Mouse (Mus musculus): ENCODE results near the gene Colq. TPM values are rescaled to one million over a fixed set of nuclear protein-coding genes. Genes with fewer than 3 reads are reported as not detected.

Gene Colq
- polyA plus RNA-seq, 1 experiment = 3.0 TPM

- Histone ChIP-seq H3K36me3 (ENCODE audit: control insufficient read depth, insufficient read depth) (no peaks in the 10 kb centered on the region), H3K4me2 (ENCODE audit: low read depth) (no peak overlapping the region), H3K4me3 (no peak overlapping the region), H3K27me3 (ENCODE audit: control insufficient read depth, insufficient read depth, insufficient read length) (peaks cover 13% of the 10 kb centered on the region), H3ac (ENCODE audit: control insufficient read depth, insufficient read length) (no peak overlapping the region), H3K79me2 (ENCODE audit: control insufficient read depth, insufficient read depth) (no peaks in the 10 kb centered on the region)
- TF ChIP-seq POLR2AphosphoS2 (IDR thresholded peaks at IDR 0.05; ENCODE audit: insufficient read length, low read depth) (no peak), USF1 (IDR thresholded peaks at IDR 0.05; ENCODE audit: low read depth) (no peak), E2F4 (IDR thresholded peaks at IDR 0.05; ENCODE audit: insufficient read depth) (no peak), MYOG (IDR thresholded peaks at IDR 0.05; ENCODE audit: control insufficient read depth in 1 of 3, insufficient read depth in 1 of 3, insufficient read length in 2 of 3, low read depth in 2 of 3) (no peak), TCF3 (IDR thresholded peaks at IDR 0.05; ENCODE audit: insufficient read length, low read depth) (no peak), TCF12 (IDR thresholded peaks at IDR 0.05; ENCODE audit: insufficient read depth, poor library complexity, severe bottlenecking) (no peak), SRF (IDR thresholded peaks at IDR 0.05; ENCODE audit: control insufficient read depth, insufficient read length, low read depth) (no peak), CEBPB (IDR thresholded peaks at IDR 0.05; ENCODE audit: insufficient read depth, poor library complexity, severe bottlenecking) (no peak), MYOD1 (IDR thresholded peaks at IDR 0.05; ENCODE audit: control insufficient read depth in 1 of 3, insufficient read length in 2 of 3, low read depth in 2 of 3) (no peak), MAX (IDR thresholded peaks at IDR 0.05; ENCODE audit: low read depth) (no peak), POLR2A (IDR thresholded peaks at IDR 0.05; ENCODE audit: insufficient read length, low read depth) (no peak), REST (IDR thresholded peaks at IDR 0.05; ENCODE audit: insufficient read depth, insufficient read length) (no peak)
These were observed 5.3 kb upstream of the Colq start for GRCm38 (mm10) chr14:31596408-31596807.

DNA sequence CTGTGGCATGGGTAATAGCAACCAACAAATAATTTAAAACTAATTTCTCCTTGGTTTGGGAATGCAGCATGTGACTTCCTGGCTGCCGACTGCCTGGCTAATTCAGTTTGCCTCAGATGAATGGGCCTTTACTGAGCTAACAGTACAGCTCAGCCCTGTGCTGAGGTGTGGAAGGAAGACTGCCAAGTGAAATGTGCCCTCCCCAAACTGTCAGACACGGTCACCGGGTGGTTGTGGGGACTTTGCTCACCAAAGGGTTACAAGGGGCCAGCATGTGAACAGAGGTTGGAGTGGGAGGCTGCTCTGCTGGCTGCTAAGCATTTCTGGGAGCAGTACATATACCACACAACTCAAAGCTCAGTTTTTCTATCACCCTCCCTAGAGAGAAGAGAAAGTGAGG is 3.5 kb upstream of the Colq start:
- H3K27me3 ChIP-seq (ENCODE audit: control insufficient read depth, insufficient read depth, insufficient read length) = peaks cover 12% of the 10 kb centered on the region
- TF ChIP-seq SRF (IDR thresholded peaks at IDR 0.05; ENCODE audit: control insufficient read depth, insufficient read length, low read depth) = no peak
- TF ChIP-seq CEBPB (IDR thresholded peaks at IDR 0.05; ENCODE audit: insufficient read depth, poor library complexity, severe bottlenecking) = no peak
- TF ChIP-seq POLR2AphosphoS2 (IDR thresholded peaks at IDR 0.05; ENCODE audit: insufficient read length, low read depth) = no peak
- TF ChIP-seq TCF12 (IDR thresholded peaks at IDR 0.05; ENCODE audit: insufficient read depth, poor library complexity, severe bottlenecking) = no peak
- TF ChIP-seq POLR2A (IDR thresholded peaks at IDR 0.05; ENCODE audit: insufficient read length, low read depth) = no peak
- no peak for TF ChIP-seq MYOD1 (IDR thresholded peaks at IDR 0.05; ENCODE audit: control insufficient read depth in 1 of 3, insufficient read length in 2 of 3, low read depth in 2 of 3)
- TF ChIP-seq MAX (IDR thresholded peaks at IDR 0.05; ENCODE audit: low read depth) = no peak
- no peak for TF ChIP-seq MYOG (IDR thresholded peaks at IDR 0.05; ENCODE audit: control insufficient read depth in 1 of 3, insufficient read depth in 1 of 3, insufficient read length in 2 of 3, low read depth in 2 of 3)
- TF ChIP-seq TCF3 (IDR thresholded peaks at IDR 0.05; ENCODE audit: insufficient read length, low read depth) = no peak
- TF ChIP-seq USF1 (IDR thresholded peaks at IDR 0.05; ENCODE audit: low read depth) = no peak
- TF ChIP-seq REST (IDR thresholded peaks at IDR 0.05; ENCODE audit: insufficient read depth, insufficient read length) = no peak
- no peak for TF ChIP-seq E2F4 (IDR thresholded peaks at IDR 0.05; ENCODE audit: insufficient read depth)

GRCm38 (mm10) chr14:31593036-31593435 is 1.9 kb upstream of the Colq start:
- Histone ChIP-seq H3K79me2 (ENCODE audit: control insufficient read depth, insufficient read depth) (no peaks in the 10 kb centered on the region), H3K36me3 (ENCODE audit: control insufficient read depth, insufficient read depth) (no peaks in the 10 kb centered on the region), H3ac (ENCODE audit: control insufficient read depth, insufficient read length) (no peak overlapping the region), H3K27me3 (ENCODE audit: control insufficient read depth, insufficient read depth, insufficient read length) (peaks cover 21% of the 10 kb centered on the region), H3K4me3 (no peak overlapping the region), H3K4me2 (ENCODE audit: low read depth) (no peak overlapping the region)
- TF ChIP-seq POLR2AphosphoS2 (IDR thresholded peaks at IDR 0.05; ENCODE audit: insufficient read length, low read depth) (no peak), E2F4 (IDR thresholded peaks at IDR 0.05; ENCODE audit: insufficient read depth) (no peak), USF1 (IDR thresholded peaks at IDR 0.05; ENCODE audit: low read depth) (no peak), MYOD1 (IDR thresholded peaks at IDR 0.05; ENCODE audit: control insufficient read depth in 1 of 3, insufficient read length in 2 of 3, low read depth in 2 of 3) (no peak), SRF (IDR thresholded peaks at IDR 0.05; ENCODE audit: control insufficient read depth, insufficient read length, low read depth) (no peak), TCF12 (IDR thresholded peaks at IDR 0.05; ENCODE audit: insufficient read depth, poor library complexity, severe bottlenecking) (no peak), CEBPB (IDR thresholded peaks at IDR 0.05; ENCODE audit: insufficient read depth, poor library complexity, severe bottlenecking) (no peak)

More for the DNA sequence above, 3.5 kb upstream of the Colq start:
- Histone ChIP-seq H3ac (ENCODE audit: control insufficient read depth, insufficient read length) (no peak overlapping the region), H3K36me3 (ENCODE audit: control insufficient read depth, insufficient read depth) (no peaks in the 10 kb centered on the region), H3K79me2 (ENCODE audit: control insufficient read depth, insufficient read depth) (no peaks in the 10 kb centered on the region), H3K4me3 (no peak overlapping the region), H3K4me2 (ENCODE audit: low read depth) (no peak overlapping the region)

DNA sequence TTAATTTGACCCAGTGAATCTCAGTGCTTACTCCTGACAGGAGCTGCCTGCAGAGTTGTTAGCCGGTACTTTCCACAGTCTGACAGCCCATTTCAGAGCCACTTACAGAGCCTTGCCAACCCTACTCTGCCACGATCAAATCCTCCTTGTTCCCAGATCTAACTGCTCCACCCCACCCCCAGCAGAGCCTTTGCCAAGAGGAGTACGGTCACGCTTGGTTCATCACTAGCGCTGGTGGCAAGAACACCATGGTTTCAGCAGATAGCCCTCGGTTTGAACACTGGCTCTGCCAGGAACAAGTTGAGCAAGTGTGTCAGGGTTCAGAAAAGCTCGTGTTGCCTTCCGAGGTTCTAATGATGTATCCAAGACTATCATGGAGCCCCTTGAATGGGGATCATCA is 4.7 kb downstream of the Colq start:
- Histone ChIP-seq H3K27me3 (ENCODE audit: control insufficient read depth, insufficient read depth, insufficient read length) (peaks cover 46% of the 10 kb centered on the region), H3K4me3 (no peak overlapping the region), H3K36me3 (ENCODE audit: control insufficient read depth, insufficient read depth) (no peaks in the 10 kb centered on the region), H3ac (ENCODE audit: control insufficient read depth, insufficient read length) (no peak overlapping the region), H3K79me2 (ENCODE audit: control insufficient read depth, insufficient read depth) (no peaks in the 10 kb centered on the region), H3K4me2 (ENCODE audit: low read depth) (no peak overlapping the region)
- TF ChIP-seq TCF3 (IDR thresholded peaks at IDR 0.05; ENCODE audit: insufficient read length, low read depth) (no peak), MYOG (IDR thresholded peaks at IDR 0.05; ENCODE audit: control insufficient read depth in 1 of 3, insufficient read depth in 1 of 3, insufficient read length in 2 of 3, low read depth in 2 of 3) (no peak), SRF (IDR thresholded peaks at IDR 0.05; ENCODE audit: control insufficient read depth, insufficient read length, low read depth) (no peak), MYOD1 (IDR thresholded peaks at IDR 0.05; ENCODE audit: control insufficient read depth in 1 of 3, insufficient read length in 2 of 3, low read depth in 2 of 3) (no peak), TCF12 (IDR thresholded peaks at IDR 0.05; ENCODE audit: insufficient read depth, poor library complexity, severe bottlenecking) (no peak), POLR2AphosphoS2 (IDR thresholded peaks at IDR 0.05; ENCODE audit: insufficient read length, low read depth) (no peak), REST (IDR thresholded peaks at IDR 0.05; ENCODE audit: insufficient read depth, insufficient read length) (no peak), E2F4 (IDR thresholded peaks at IDR 0.05; ENCODE audit: insufficient read depth) (no peak), MAX (IDR thresholded peaks at IDR 0.05; ENCODE audit: low read depth) (no peak)

DNA sequence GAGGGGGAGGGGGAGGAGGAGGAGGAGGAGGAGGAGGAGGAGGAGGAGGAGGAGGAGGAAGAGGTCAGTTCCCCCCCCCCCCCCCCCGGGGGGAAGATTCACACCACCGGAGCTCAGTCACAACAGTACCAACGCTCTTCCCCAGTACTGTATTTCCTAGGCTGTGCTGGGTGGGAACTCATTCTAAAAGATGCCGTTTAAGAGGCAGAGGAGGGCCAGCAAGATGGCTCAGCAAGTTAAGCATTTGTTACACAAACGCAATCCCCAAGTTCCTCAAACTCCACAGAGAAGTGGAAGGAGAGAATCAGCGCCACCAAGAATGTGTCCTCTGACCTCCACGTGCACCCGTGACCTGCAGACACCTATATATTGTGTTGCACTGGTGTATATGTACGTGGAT is 8.1 kb downstream of the Colq start:
- TF ChIP-seq MAX (IDR thresholded peaks at IDR 0.05; ENCODE audit: low read depth) (no peak), USF1 (IDR thresholded peaks at IDR 0.05; ENCODE audit: low read depth) (no peak), SRF (IDR thresholded peaks at IDR 0.05; ENCODE audit: control insufficient read depth, insufficient read length, low read depth) (no peak), REST (IDR thresholded peaks at IDR 0.05; ENCODE audit: insufficient read depth, insufficient read length) (no peak), TCF12 (IDR thresholded peaks at IDR 0.05; ENCODE audit: insufficient read depth, poor library complexity, severe bottlenecking) (no peak), MYOG (IDR thresholded peaks at IDR 0.05; ENCODE audit: control insufficient read depth in 1 of 3, insufficient read depth in 1 of 3, insufficient read length in 2 of 3, low read depth in 2 of 3) (no peak), CEBPB (IDR thresholded peaks at IDR 0.05; ENCODE audit: insufficient read depth, poor library complexity, severe bottlenecking) (no peak), E2F4 (IDR thresholded peaks at IDR 0.05; ENCODE audit: insufficient read depth) (no peak), MYOD1 (IDR thresholded peaks at IDR 0.05; ENCODE audit: control insufficient read depth in 1 of 3, insufficient read length in 2 of 3, low read depth in 2 of 3) (no peak), TCF3 (IDR thresholded peaks at IDR 0.05; ENCODE audit: insufficient read length, low read depth) (no peak), POLR2A (IDR thresholded peaks at IDR 0.05; ENCODE audit: insufficient read length, low read depth) (no peak), POLR2AphosphoS2 (IDR thresholded peaks at IDR 0.05; ENCODE audit: insufficient read length, low read depth) (no peak)
- peaks cover 26% of the 10 kb centered on the region for H3K27me3 ChIP-seq (ENCODE audit: control insufficient read depth, insufficient read depth, insufficient read length)
- no peak overlapping the region for H3ac ChIP-seq (ENCODE audit: control insufficient read depth, insufficient read length)
- H3K36me3 ChIP-seq (ENCODE audit: control insufficient read depth, insufficient read depth) = no peaks in the 10 kb centered on the region
- no peaks in the 10 kb centered on the region for H3K79me2 ChIP-seq (ENCODE audit: control insufficient read depth, insufficient read depth)
- H3K4me3 ChIP-seq = no peak overlapping the region
- no peak overlapping the region for H3K4me2 ChIP-seq (ENCODE audit: low read depth)

Data from myocyte (in vitro differentiated cells).